Mouse (Mus musculus) myocyte (in vitro differentiated cells): ENCODE measurements around the gene Chrne.

ENCODE experiments used
- CEBPB ChIP-seq: IDR thresholded peaks from 2 replicates; pipeline ENCODE4 v1.6.1; 2011; ENCODE audit warnings: mild to moderate bottlenecking, moderate library complexity; ENCODE audit not compliant: poor library complexity, insufficient read depth, severe bottlenecking
- MAX ChIP-seq: IDR thresholded peaks from one replicate; pipeline ENCODE4 v1.6.1; 2011; ENCODE audit warnings: low read depth, mild to moderate bottlenecking, control low read depth
- MYOD1 ChIP-seq, 3 experiments: IDR thresholded peaks; one replicate each; pipeline ENCODE4 v1.6.1; 2011; ENCODE audit warnings: control low read depth in 2 of 3, low read depth in 2 of 3, mild to moderate bottlenecking in 2 of 3, moderate library complexity in 1 of 3; ENCODE audit not compliant: insufficient read length in 2 of 3, control insufficient read depth in 1 of 3
- POLR2A ChIP-seq: IDR thresholded peaks from one replicate; pipeline ENCODE4 v1.6.1; 2011; ENCODE audit warnings: low read depth, mild to moderate bottlenecking, control low read depth, moderate library complexity; ENCODE audit not compliant: insufficient read length
- TCF12 ChIP-seq: IDR thresholded peaks from one replicate; pipeline ENCODE4 v1.6.1; 2011; ENCODE audit warnings: mild to moderate bottlenecking, control low read depth; ENCODE audit not compliant: poor library complexity, insufficient read depth, severe bottlenecking
- TCF3 ChIP-seq: IDR thresholded peaks from one replicate; pipeline ENCODE4 v1.6.1; 2011; ENCODE audit warnings: low read depth, control low read depth; ENCODE audit not compliant: insufficient read length
- USF1 ChIP-seq: IDR thresholded peaks from one replicate; pipeline ENCODE4 v1.6.1; 2011; ENCODE audit warnings: low read depth, mild to moderate bottlenecking, control low read depth, moderate library complexity

DNA sequence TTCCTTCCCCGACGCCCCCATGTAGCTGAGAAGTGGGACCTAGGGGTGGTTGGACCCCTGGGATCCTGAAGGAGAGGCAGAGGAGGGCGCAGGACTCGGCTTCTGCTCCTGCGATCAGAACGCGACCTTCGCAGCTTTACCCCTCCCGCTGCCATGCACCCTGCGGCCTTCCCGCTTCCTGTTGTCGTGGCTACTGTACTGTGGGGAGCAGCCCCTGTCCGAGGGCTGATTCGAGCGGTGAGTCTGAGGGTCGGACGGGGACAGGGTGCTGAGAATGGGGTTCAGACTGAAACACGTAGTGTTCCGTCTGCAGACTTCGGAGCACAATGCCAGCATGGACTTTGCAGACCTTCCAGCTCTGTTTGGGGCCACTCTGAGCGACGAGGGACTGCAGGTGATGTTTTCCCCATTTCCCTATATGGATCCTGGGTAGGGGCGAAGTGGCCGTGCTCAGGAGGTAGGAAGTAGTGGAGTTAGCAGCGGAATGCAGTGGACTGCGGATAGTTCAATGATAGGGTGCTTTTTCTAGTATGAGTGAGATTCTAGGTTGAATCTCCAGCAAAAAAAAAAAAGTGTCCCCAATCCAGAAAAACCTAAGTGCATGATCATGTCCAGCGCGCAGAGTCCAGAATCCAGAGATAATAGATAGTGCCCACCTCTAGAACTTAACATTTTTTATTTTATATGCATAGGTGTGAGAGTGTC lies 28.9 kb upstream of the Chrne start:
- TF ChIP-seq POLR2A = peak; percentile 46
- no peak for TF ChIP-seq TCF3
- no peak for TF ChIP-seq USF1
- TF ChIP-seq TCF12 = no peak
- no peak for TF ChIP-seq MYOD1 (IDR thresholded peaks at IDR 0.05; ENCODE audit: control insufficient read depth in 1 of 3, insufficient read length in 2 of 3, low read depth in 2 of 3)
- no peak for TF ChIP-seq MAX
- no peak for TF ChIP-seq CEBPB
